Mouse (Mus musculus) MEL (cell line): ENCODE results near the gene Tapt1. TPM values are rescaled to one million over a fixed set of nuclear protein-coding genes. Genes with fewer than 3 reads are reported as not detected.

Experiments used
- DNase-seq: peaks from one replicate; pipeline ENCODE4 v3.0.0; 2011; ENCODE audit warnings: low read depth, low spot score
- H3K27ac ChIP-seq: 2 replicates; pipeline ENCODE4 v1.5.1; 2012; ENCODE audit warnings: low read depth, mild to moderate bottlenecking, control low read depth, low read length, moderate library complexity; ENCODE audit not compliant: control insufficient read depth
- H3K27me3 ChIP-seq, 2 experiments: fragments of 150-350 bp in 1 of 2; sonication (generic) in 1 of 2; 2 replicates each; pipeline ENCODE4 v1.6.1; 2012; ENCODE audit warnings: low read length in 2 of 2, mild to moderate bottlenecking in 2 of 2, improper control_type of control experiment in 1 of 2, moderate library complexity in 1 of 2; ENCODE audit not compliant: insufficient read depth in 2 of 2, control insufficient read depth in 1 of 2
- H3K36me3 ChIP-seq, 2 experiments: 2 replicates each; pipeline ENCODE4 v1.6.1; 2012 to 2014; ENCODE audit warnings: low read length in 2 of 2, improper control_type of control experiment in 1 of 2, inconsistent platforms in 1 of 2, mild to moderate bottlenecking in 1 of 2; ENCODE audit not compliant: insufficient read depth in 2 of 2, control insufficient read depth in 1 of 2
- H3K4me1 ChIP-seq, 2 experiments: fragments of 150-350 bp in 1 of 2; sonication (generic) in 1 of 2; 2 replicates each; pipeline ENCODE4 v1.6.1; 2012; ENCODE audit warnings: low read length in 2 of 2, improper control_type of control experiment in 1 of 2, mild to moderate bottlenecking in 1 of 2; ENCODE audit not compliant: insufficient read depth in 2 of 2, control insufficient read depth in 1 of 2
- H3K4me3 ChIP-seq, 2 experiments: fragments of 150-350 bp in 1 of 2; sonication (generic) in 1 of 2; 2 replicates each; pipeline ENCODE4 v1.5.1; 2012; ENCODE audit warnings: low read depth in 2 of 2, low read length in 2 of 2, mild to moderate bottlenecking in 2 of 2, moderate library complexity in 2 of 2, control low read depth in 1 of 2, improper control_type of control experiment in 1 of 2; ENCODE audit not compliant: control insufficient read depth in 1 of 2, insufficient read depth in 1 of 2
- H3K79me2 ChIP-seq: 2 replicates; pipeline ENCODE4 v1.6.1; 2012; ENCODE audit warnings: mild to moderate bottlenecking, low read length, moderate library complexity; ENCODE audit not compliant: control insufficient read depth, poor library complexity, insufficient read depth
- H3K9ac ChIP-seq: 2 replicates; pipeline ENCODE4 v1.6.1; 2012; ENCODE audit warnings: low read depth, mild to moderate bottlenecking, control low read depth, low read length, moderate library complexity; ENCODE audit not compliant: control insufficient read depth, poor library complexity, severe bottlenecking
- H3K9me3 ChIP-seq: fragments of 150-350 bp; sonication (generic); replicated peaks from 2 replicates; pipeline ENCODE4 v1.6.1; 2012; ENCODE audit warnings: mild to moderate bottlenecking, low read length, improper control_type of control experiment, moderate library complexity; ENCODE audit not compliant: insufficient read depth
- CTCF ChIP-seq, 3 experiments: IDR thresholded peaks in 2 of 3; conservative IDR thresholded peaks in 1 of 3; 2 replicates each; pipeline ENCODE4 v1.5.1; 2011 to 2012; ENCODE audit warnings: low read length in 3 of 3, low read depth in 2 of 3, mild to moderate bottlenecking in 2 of 3, improper control_type of control experiment in 1 of 3, inconsistent platforms in 1 of 3, mixed read lengths in 1 of 3, moderate library complexity in 1 of 3; ENCODE audit not compliant: control insufficient read depth in 1 of 3, insufficient read depth in 1 of 3, poor library complexity in 1 of 3, severe bottlenecking in 1 of 3
- ELF1 ChIP-seq: IDR thresholded peaks from 2 replicates; pipeline ENCODE4 v1.6.1; 2014; ENCODE audit warnings: low read depth, mild to moderate bottlenecking, inconsistent platforms, low read length, improper control_type of control experiment, moderate library complexity
- GATA1 ChIP-seq: IDR thresholded peaks from 2 replicates; pipeline ENCODE4 v1.6.1; 2011; ENCODE audit warnings: low read depth, low read length, improper control_type of control experiment
- HCFC1 ChIP-seq: IDR thresholded peaks from 2 replicates; pipeline ENCODE4 v1.6.1; 2012; ENCODE audit warnings: low read depth, mild to moderate bottlenecking, inconsistent platforms, low read length, improper control_type of control experiment, moderate library complexity
- MEF2A ChIP-seq: IDR thresholded peaks from 2 replicates; pipeline ENCODE4 v1.6.1; 2014; ENCODE audit warnings: low read depth, mild to moderate bottlenecking, inconsistent platforms, low read length, improper control_type of control experiment; ENCODE audit not compliant: poor library complexity, insufficient replicate concordance, severe bottlenecking; ENCODE audit errors: extremely low read depth
- MXI1 ChIP-seq: IDR thresholded peaks from 2 replicates; pipeline ENCODE4 v1.6.1; 2011; ENCODE audit warnings: mild to moderate bottlenecking, low read depth, low read length, improper control_type of control experiment
- MYB ChIP-seq: IDR thresholded peaks from 2 replicates; pipeline ENCODE4 v1.6.1; 2011; ENCODE audit warnings: mild to moderate bottlenecking, low read depth, low read length, improper control_type of control experiment
- POLR2AphosphoS5 ChIP-seq: IDR thresholded peaks from 2 replicates; pipeline ENCODE4 v1.6.1; 2012; ENCODE audit warnings: low read depth, borderline replicate concordance, mild to moderate bottlenecking, inconsistent platforms, low read length, moderate library complexity, mixed read lengths
- RAD21 ChIP-seq: IDR thresholded peaks from 2 replicates; pipeline ENCODE4 v1.6.1; 2011; ENCODE audit warnings: mild to moderate bottlenecking, low read depth, low read length, improper control_type of control experiment
- RCOR1 ChIP-seq: IDR thresholded peaks from 2 replicates; pipeline ENCODE4 v1.6.1; 2012; ENCODE audit warnings: low read depth, mild to moderate bottlenecking, inconsistent platforms, low read length, improper control_type of control experiment
- SMC3 ChIP-seq: IDR thresholded peaks from 2 replicates; pipeline ENCODE4 v1.6.1; 2011; ENCODE audit warnings: low read depth, low read length, improper control_type of control experiment
- USF2 ChIP-seq, 2 experiments: IDR thresholded peaks; 2 replicates each; pipeline ENCODE4 v1.6.1; 2011 to 2012; ENCODE audit warnings: improper control_type of control experiment in 2 of 2, low read length in 2 of 2, borderline replicate concordance in 1 of 2, inconsistent platforms in 1 of 2, low read depth in 1 of 2, mild to moderate bottlenecking in 1 of 2; ENCODE audit not compliant: insufficient read depth in 1 of 2
- ZC3H11A ChIP-seq: IDR thresholded peaks from 2 replicates; pipeline ENCODE4 v1.6.1; 2012; ENCODE audit warnings: low read depth, mild to moderate bottlenecking, inconsistent platforms, low read length, improper control_type of control experiment
- polyA plus RNA-seq, 2 experiments: library from polyadenylated mRNA; stranded (reverse) in 1 of 2; unstranded in 1 of 2; fragments of >175 nt in 1 of 2; fragments of >200 nt in 1 of 2; gene quantifications; 2 replicates each; pipeline versions ENCODE4 v1.2.1 to v1.2.4; 2012; ENCODE audit warnings: low replicate concordance in 2 of 2, low read depth in 1 of 2; ENCODE audit not compliant: insufficient read length in 2 of 2, insufficient read depth in 1 of 2, missing spikeins in 1 of 2
- total RNA-seq: library from RNA; depleted of rRNA; stranded (reverse); fragments of 300-350 nt; gene quantifications from 2 replicates; pipeline ENCODE4 v1.2.3, GENCODE M21; 2012

Gene Tapt1
- total and polyA plus RNA-seq, 3 experiments: 47.0 to 64.6 TPM; not detected in 1

GRCm38 (mm10) chr5:44174046-44174445 is 52.4 kb downstream of the Tapt1 start:
- no peaks in the 10 kb centered on the region for H3K9me3 ChIP-seq
- H3K4me3 ChIP-seq: no peak overlapping the region
- DNase-seq: no peak
- no peaks in the 10 kb centered on the region for H3K79me2 ChIP-seq
- no peak for TF ChIP-seq RCOR1
- H3K4me1 ChIP-seq: no peaks in the 10 kb centered on the region
- H3K9ac ChIP-seq: no peak overlapping the region
- peaks cover 0 to 12% of the 10 kb centered on the region in 2 experiments; a peak in 2 of 4 replicates for H3K36me3 ChIP-seq
- H3K27me3 ChIP-seq: no peaks in the 10 kb centered on the region
- H3K27ac ChIP-seq: no peak overlapping the region

- DNase-seq: no peak
- no peak overlapping the region for H3K9ac ChIP-seq
- no peak overlapping the region for H3K27ac ChIP-seq
- no peaks in the 10 kb centered on the region for H3K27me3 ChIP-seq
- no peaks in the 10 kb centered on the region for H3K4me1 ChIP-seq
- no peaks in the 10 kb centered on the region for H3K9me3 ChIP-seq
- no peaks in the 10 kb centered on the region for H3K36me3 ChIP-seq
- no peak for TF ChIP-seq POLR2AphosphoS5
- TF ChIP-seq HCFC1: no peak
- no peak for TF ChIP-seq MYB
- TF ChIP-seq MEF2A: no peak
- no peak for TF ChIP-seq MXI1
- no peak for TF ChIP-seq GATA1
- H3K4me3 ChIP-seq: no peak overlapping the region
- no peaks in the 10 kb centered on the region for H3K79me2 ChIP-seq
Observed at GRCm38 (mm10) chr5:44166866-44167265, 59.6 kb downstream of the Tapt1 start.

GRCm38 (mm10) chr5:44165854-44166253 is 60.6 kb downstream of the Tapt1 start:
- H3K36me3 ChIP-seq: no peaks in the 10 kb centered on the region
- no peak overlapping the region for H3K9ac ChIP-seq
- no peaks in the 10 kb centered on the region for H3K4me1 ChIP-seq
- no peaks in the 10 kb centered on the region for H3K9me3 ChIP-seq
- TF ChIP-seq MXI1 (no peak), USF2 (IDR thresholded peaks at IDR 0.05; ENCODE audit: borderline replicate concordance in 1 of 2, insufficient read depth in 1 of 2, low read depth in 1 of 2, low read length in 2 of 2) (no peak), ZC3H11A (peak; percentile 65), RAD21 (peak; percentile 63), CTCF (IDR thresholded peaks at IDR 0.05 in 2 of 3, conservative IDR thresholded peaks at IDR 0.05 in 1 of 3; ENCODE audit: control insufficient read depth in 1 of 3, insufficient read depth in 1 of 3, low read depth in 2 of 3, low read length in 3 of 3, poor library complexity in 1 of 3, severe bottlenecking in 1 of 3) (peak; percentile 30 to 66 (median 59)), ELF1 (no peak), SMC3 (peak; percentile 74)
- TF ChIP-seq, all 39 proteins: peak for 4
- Histone ChIP-seq H3K79me2 (no peaks in the 10 kb centered on the region), H3K27me3 (no peaks in the 10 kb centered on the region), H3K27ac (no peak overlapping the region), H3K4me3 (no peak overlapping the region)
- DNase-seq: peak; percentile 75
